Mouse (Mus musculus) hindbrain, postnatal 0 days (tissue): ENCODE data around the gene Atp6v0b. TPM values are rescaled to one million over a fixed set of nuclear protein-coding genes. Genes with fewer than 3 reads are reported as not detected.

ENCODE experiments used
- ATAC-seq: fragments of 200-750 bp; cut with Nextera tagmentation; 2 replicates; pipeline ENCODE4 v1.8.0; 2017; ENCODE audit warnings: mild to moderate bottlenecking, moderate TSS enrichment, moderate library complexity
- DNase-seq: peaks from one replicate; pipeline ENCODE4 v3.0.0-alpha.2; 2015; ENCODE audit warnings: low spot score
- H3K27ac ChIP-seq: fragments of 300-500 bp; sonication (generic); 2 replicates; pipeline ENCODE4 v1.5.1; 2014; ENCODE audit warnings: mild to moderate bottlenecking
- H3K27me3 ChIP-seq: fragments of 300-500 bp; sonication (generic); 2 replicates; pipeline ENCODE4 v1.6.1; 2014; ENCODE audit warnings: low read length, mixed read lengths; ENCODE audit not compliant: insufficient read depth
- H3K36me3 ChIP-seq: fragments of 300-500 bp; sonication (generic); 2 replicates; pipeline ENCODE4 v1.6.1; 2014; ENCODE audit warnings: low read length, mixed read lengths; ENCODE audit not compliant: insufficient read depth
- H3K4me1 ChIP-seq: fragments of 300-500 bp; sonication (generic); 2 replicates; pipeline ENCODE4 v1.6.1; 2014; ENCODE audit warnings: antibody characterized with exemption, low read length, mixed read lengths; ENCODE audit not compliant: insufficient read depth
- H3K4me2 ChIP-seq: fragments of 300-500 bp; sonication (generic); 2 replicates; pipeline ENCODE4 v1.6.1; 2014; ENCODE audit warnings: low read depth, mild to moderate bottlenecking, low read length, moderate library complexity, mixed read lengths
- H3K4me3 ChIP-seq: fragments of 300-500 bp; sonication (generic); 2 replicates; pipeline ENCODE4 v1.5.1; 2014; ENCODE audit warnings: low read length
- H3K9ac ChIP-seq: fragments of 300-500 bp; sonication (generic); replicated peaks from 2 replicates; pipeline ENCODE4 v1.6.1; 2014; ENCODE audit warnings: mild to moderate bottlenecking, low read length, moderate library complexity, mixed read lengths
- H3K9me3 ChIP-seq: fragments of 300-500 bp; sonication (generic); 2 replicates; pipeline ENCODE4 v1.6.1; 2016; ENCODE audit warnings: low read length, mixed read lengths
- CTCF ChIP-seq: IDR thresholded peaks from 2 replicates; pipeline ENCODE4 v1.5.1; 2016; ENCODE audit warnings: antibody characterized with exemption, control low read depth, low read depth
- WGBS: fragments of 180-500 bp; shearing (Covaris S2); extraction: QIAGEN DNeasy Blood & Tissue Kit; methylation state at CpG from one replicate; pipeline ENCODE4 v1.1.7; 2014; 5-methylcytosine and 5-hydroxymethylcytosine counted together
- polyA plus RNA-seq: library from polyadenylated mRNA; unstranded; fragments of >200 nt; fragmentation: Nextera tagmentation; extraction: Ambion mirVana; gene quantifications from 2 replicates; pipeline ENCODE4 v1.2.1, GENCODE M21; 2015
- total RNA-seq: library from RNA; depleted of rRNA; stranded (reverse); fragments of >200 nt; gene quantifications from 2 replicates; pipeline ENCODE4 v1.2.3, GENCODE M21; 2014; rRNA removed

Atp6v0b gene
- total RNA-seq, result 579 and 615 TPM in 2 replicates
- polyA plus RNA-seq, result 637 and 643 TPM in 2 replicates

- Histone ChIP-seq H3K4me2 (peak within 1 kb of the TSS; percentile 73), H3K27ac (peak within 1 kb of the TSS; percentile 82), H3K4me3 (peak within 1 kb of the TSS; percentile 91), H3K36me3 (peaks cover 27% of the 10 kb centered on the region), H3K9ac (peak within 1 kb of the TSS; percentile 95), H3K9me3 (no peaks in the 10 kb centered on the region), H3K27me3 (no peaks in the 10 kb centered on the region), H3K4me1 (peaks cover 21% of the 10 kb centered on the region)
- ATAC-seq, result peak; percentile 89
- peak; percentile 96 for DNase-seq
- 0% methylated on average over 35 of the region's 37 CpGs for WGBS
- TF ChIP-seq CTCF, result no peak
Observed at GRCm38 (mm10) chr4:117887133-117887532, at the start of gene Atp6v0b. Gene Atp6v0b, minus strand, starts transcription at chr4:117887333.

GRCm38 (mm10) chr4:117934081-117934480, 46.9 kb upstream of the Atp6v0b start:
- Histone ChIP-seq H3K27me3 (no peaks in the 10 kb centered on the region; the same call in 1 of the 2 replicates), H3K4me1 (peaks cover 5% of the 10 kb centered on the region), H3K4me2 (no peak overlapping the region), H3K9me3 (no peaks in the 10 kb centered on the region), H3K9ac (no peak overlapping the region), H3K36me3 (0 out of 2 replicates have a peak, but pooled peaks cover 3% of the 10 kb centered on the region), H3K27ac (no peak overlapping the region), H3K4me3 (no peak overlapping the region)
- 91% methylated on average over 4 of the region's 4 CpGs for WGBS
- ATAC-seq, result no peak
- TF ChIP-seq CTCF, result no peak
- no peak for DNase-seq

GRCm38 (mm10) chr4:117933248-117933647, 46.1 kb upstream of the Atp6v0b start:
- Histone ChIP-seq H3K9me3 (no peaks in the 10 kb centered on the region), H3K27ac (no peak overlapping the region), H3K4me2 (no peak overlapping the region), H3K4me1 (peaks cover 11% of the 10 kb centered on the region), H3K27me3 (no peaks in the 10 kb centered on the region; the same call in 1 of the 2 replicates), H3K9ac (no peak overlapping the region), H3K4me3 (no peak overlapping the region), H3K36me3 (0 out of 2 replicates have a peak, but pooled peaks cover 3% of the 10 kb centered on the region)
- DNase-seq, result no peak
- 82% methylated on average over 5 of the region's 5 CpGs for WGBS
- no peak for TF ChIP-seq CTCF
- ATAC-seq, result no peak

GRCm38 (mm10) chr4:117929391-117929881, 42.3 kb upstream of the Atp6v0b start, which contains the start of gene Artn:
Gene Artn, minus strand, starts transcription at chr4:117929763.
- 1% methylated on average over 33 of the region's 33 CpGs for WGBS
- TF ChIP-seq CTCF, result no peak
- no peak within 1 kb of the TSS for H3K27ac ChIP-seq
- peak within 1 kb of the TSS; percentile 25 for H3K4me3 ChIP-seq
- DNase-seq (no peak), ATAC-seq (no peak)
- peak within 1 kb of the TSS; percentile 38; the same call in 1 of the 2 replicates for H3K9ac ChIP-seq
- peaks cover 21% of the 10 kb centered on the region for H3K4me1 ChIP-seq
- peak within 1 kb of the TSS; percentile 57 for H3K4me2 ChIP-seq
- H3K9me3 ChIP-seq, result no peaks in the 10 kb centered on the region
- H3K36me3 ChIP-seq, result 0 out of 2 replicates have a peak, but pooled peaks cover 3% of the 10 kb centered on the region
- H3K27me3 ChIP-seq, result peaks cover 3% of the 10 kb centered on the region; the same call in 1 of the 2 replicates

- Histone ChIP-seq H3K4me2 (peak overlapping the region; percentile 57), H3K4me1 (peaks cover 21% of the 10 kb centered on the region), H3K36me3 (0 out of 2 replicates have a peak, but pooled peaks cover 3% of the 10 kb centered on the region), H3K27me3 (peaks cover 3% of the 10 kb centered on the region; the same call in 1 of the 2 replicates), H3K9ac (peak overlapping the region; percentile 38; the same call in 1 of the 2 replicates), H3K27ac (no peak overlapping the region), H3K9me3 (no peaks in the 10 kb centered on the region), H3K4me3 (peak overlapping the region; percentile 25)
- TF ChIP-seq CTCF, result peak; percentile 47
- DNase-seq (peak; percentile 49), ATAC-seq (peak; percentile 10; the same call in 1 of the 2 replicates)
- WGBS, result 3% methylated on average over 13 of the region's 13 CpGs
Observed at GRCm38 (mm10) chr4:117928699-117929241, 41.6 kb upstream of the Atp6v0b start.

- H3K36me3 ChIP-seq, result 0 out of 2 replicates have a peak, but pooled peaks cover 3% of the 10 kb centered on the region
- H3K27ac ChIP-seq, result no peak overlapping the region
- H3K4me3 ChIP-seq, result no peak overlapping the region
- H3K4me2 ChIP-seq, result peak overlapping the region; percentile 17; the same call in 1 of the 2 replicates
- no peaks in the 10 kb centered on the region for H3K9me3 ChIP-seq
- H3K9ac ChIP-seq, result no peak overlapping the region
- ATAC-seq (peak; percentile 59), DNase-seq (peak; percentile 91)
- peaks cover 3% of the 10 kb centered on the region; the same call in 1 of the 2 replicates for H3K27me3 ChIP-seq
- 17% methylated on average over 6 of the region's 6 CpGs for WGBS
- peak; percentile 97 for TF ChIP-seq CTCF
- H3K4me1 ChIP-seq, result peaks cover 21% of the 10 kb centered on the region
Observed at GRCm38 (mm10) chr4:117928234-117928633, 41.1 kb upstream of the Atp6v0b start.
